Mouse (Mus musculus): ENCODE data around the gene Ubc. TPM values are rescaled to one million over a fixed set of nuclear protein-coding genes. Genes with fewer than 3 reads are reported as not detected.

The Ubc gene
- polyA plus RNA-seq, 2 experiments = 660 to 949 TPM

DNA sequence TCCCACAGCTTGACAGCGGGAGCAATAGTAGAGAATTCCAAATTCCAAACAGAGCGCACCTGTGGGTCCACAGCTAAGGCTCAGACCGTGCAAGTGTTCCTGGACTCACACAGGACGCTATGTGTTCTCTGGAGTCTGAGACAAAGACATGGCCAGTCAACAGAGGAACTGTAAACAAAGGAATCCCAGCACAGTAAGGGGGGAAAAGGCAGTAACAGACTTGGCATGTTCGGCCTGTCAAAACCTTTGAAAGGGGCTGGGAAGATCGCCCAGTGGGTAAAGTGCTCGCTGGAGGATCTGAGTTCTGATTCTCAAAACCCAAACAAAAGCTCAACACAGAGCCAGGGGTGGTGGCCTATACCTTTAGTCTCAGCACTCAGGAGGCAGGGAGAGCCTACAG, 52.5 kb downstream of the Ubc start:
- no peak overlapping the region for H3K9ac ChIP-seq (ENCODE audit: low read depth, low read length, severe bottlenecking)
- no peak overlapping the region for H3K27ac ChIP-seq (replicated peaks; ENCODE audit: low read depth, low read length)
- no peaks in the 10 kb centered on the region for H3K9me3 ChIP-seq (ENCODE audit: control insufficient read depth, low read length)
- DNase-seq (ENCODE audit: low spot score) (no peak), ATAC-seq (ENCODE audit: low FRiP score, low read depth) (no peak)
- no peak overlapping the region for H3K4me3 ChIP-seq (replicated peaks; ENCODE audit: low read length)
- TF ChIP-seq POLR2A (IDR thresholded peaks at IDR 0.05; ENCODE audit: borderline replicate concordance, extremely low read depth, insufficient read depth, insufficient read length) = no peak
- H3K27me3 ChIP-seq (ENCODE audit: control insufficient read depth, insufficient read depth, low read length) = no peaks in the 10 kb centered on the region; the same call in 1 of the 2 replicates
- peaks cover 20% of the 10 kb centered on the region for H3K4me1 ChIP-seq (ENCODE audit: control insufficient read depth, insufficient read depth, low read length)
- WGBS = 82% methylated on average over 7 of the region's 7 CpGs
- no peaks in the 10 kb centered on the region for H3K36me3 ChIP-seq (ENCODE audit: control insufficient read depth, insufficient read depth, low read length)
- no peak overlapping the region for H3K4me2 ChIP-seq (replicated peaks; ENCODE audit: low read depth, low read length, severe bottlenecking)

GRCm38 (mm10) chr5:125337012-125337411, 53.0 kb downstream of the Ubc start:
- no peak for DNase-seq (ENCODE audit: low spot score)
- Histone ChIP-seq H3K27me3 (ENCODE audit: control insufficient read depth, insufficient read depth, low read length) (no peaks in the 10 kb centered on the region; the same call in 1 of the 2 replicates), H3K4me2 (replicated peaks; ENCODE audit: low read depth, low read length, severe bottlenecking) (0 out of 2 replicates have a peak overlapping the region, but pooled peaks have one; percentile 10), H3K9ac (ENCODE audit: low read depth, low read length, severe bottlenecking) (no peak overlapping the region), H3K4me1 (ENCODE audit: control insufficient read depth, insufficient read depth, low read length) (peaks cover 20% of the 10 kb centered on the region), H3K27ac (replicated peaks; ENCODE audit: low read depth, low read length) (no peak overlapping the region), H3K9me3 (ENCODE audit: control insufficient read depth, low read length) (no peaks in the 10 kb centered on the region), H3K36me3 (ENCODE audit: control insufficient read depth, insufficient read depth, low read length) (no peaks in the 10 kb centered on the region), H3K4me3 (replicated peaks; ENCODE audit: low read length) (no peak overlapping the region)
- no peak for ATAC-seq (ENCODE audit: low FRiP score, low read depth)
- no peak for TF ChIP-seq POLR2A (IDR thresholded peaks at IDR 0.05; ENCODE audit: borderline replicate concordance, extremely low read depth, insufficient read depth, insufficient read length)
- 44% methylated on average over 9 of the region's 9 CpGs for WGBS

Other genes starting within 250 kb of the Ubc start
- 75.9 and 89.8 TPM in 2 replicates for gene Ncor2, start 211.0 kb downstream of the Ubc start, polyA plus RNA-seq (2012; rRNA removed)
- 37.0 and 39.3 TPM in 2 replicates for gene Ncor2, start 211.0 kb downstream of the Ubc start, polyA plus RNA-seq (2014; fragmentation: Nextera tagmentation; extraction: Ambion mirVana)
- 67.7 and 85.6 TPM in 2 replicates for gene Scarb1, start 49.1 kb downstream of the Ubc start, polyA plus RNA-seq (2012; rRNA removed)
- gene Scarb1, start 49.1 kb downstream of the Ubc start, polyA plus RNA-seq (2014; fragmentation: Nextera tagmentation; extraction: Ambion mirVana) = 40.1 and 43.9 TPM in 2 replicates
- 0.08 and 0.26 TPM in 2 replicates for gene Gm10382, start 880 bp downstream of the Ubc start, polyA plus RNA-seq (2012; rRNA removed)
- gene Gm10382, start 880 bp downstream of the Ubc start, polyA plus RNA-seq (2014; fragmentation: Nextera tagmentation; extraction: Ambion mirVana) = 0.17 and 0.45 TPM in 2 replicates
- 21.9 and 25.5 TPM in 2 replicates for gene Dhx37, start 43.9 kb upstream of the Ubc start, polyA plus RNA-seq (2012; rRNA removed)
- 5.4 and 8.9 TPM in 2 replicates for gene Dhx37, start 43.9 kb upstream of the Ubc start, polyA plus RNA-seq (2014; fragmentation: Nextera tagmentation; extraction: Ambion mirVana)
- 15.0 and 19.7 TPM in 2 replicates for gene Bri3bp, start 51.4 kb upstream of the Ubc start, polyA plus RNA-seq (2012; rRNA removed)
- gene Bri3bp, start 51.4 kb upstream of the Ubc start, polyA plus RNA-seq (2014; fragmentation: Nextera tagmentation; extraction: Ambion mirVana) = 30.0 and 34.5 TPM in 2 replicates
- 35.5 and 42.4 TPM in 2 replicates for gene Aacs, start 85.6 kb upstream of the Ubc start, polyA plus RNA-seq (2012; rRNA removed)
- gene Aacs, start 85.6 kb upstream of the Ubc start, polyA plus RNA-seq (2014; fragmentation: Nextera tagmentation; extraction: Ambion mirVana) = 35.9 and 43.3 TPM in 2 replicates
- gene Tmem132b, start 141.6 kb upstream of the Ubc start, polyA plus RNA-seq (2012; rRNA removed) = 0.23 and 0.36 TPM in 2 replicates
- gene Tmem132b, start 141.6 kb upstream of the Ubc start, polyA plus RNA-seq (2014; fragmentation: Nextera tagmentation; extraction: Ambion mirVana) = 0.28 and 0.53 TPM in 2 replicates